Mouse (Mus musculus): Measurements from ENCODE around the gene Dbx2. TPM values are rescaled to one million over a fixed set of nuclear protein-coding genes. Genes with fewer than 3 reads are reported as not detected.

Gene Dbx2
- polyA plus RNA-seq (2012; rRNA removed) = 25.4 and 26.2 TPM in 2 replicates

GRCm38 (mm10) chr15:95655860-95656259 is at the start of gene Dbx2:
TSS of gene Dbx2 (minus strand) at chr15:95655960.
- H3K4me3 ChIP-seq (ENCODE audit: insufficient read depth, low read length) = peak within 1 kb of the TSS; percentile 42
- no peaks in the 10 kb centered on the region for H3K4me1 ChIP-seq (ENCODE audit: control insufficient read depth, insufficient read depth, low read length)
- no peak within 1 kb of the TSS for H3K27ac ChIP-seq (ENCODE audit: insufficient read depth, low read length)
- TF ChIP-seq CTCF (IDR thresholded peaks at IDR 0.05; ENCODE audit: extremely low read depth, insufficient read depth, low read length) (no peak), POLR2A (IDR thresholded peaks at IDR 0.05; ENCODE audit: extremely low read depth, insufficient read depth, low read length) (no peak)

- Histone ChIP-seq H3K4me3 (ENCODE audit: insufficient read depth, low read length) (no peak overlapping the region), H3K4me1 (ENCODE audit: control insufficient read depth, insufficient read depth, low read length) (no peaks in the 10 kb centered on the region), H3K27ac (ENCODE audit: insufficient read depth, low read length) (no peak overlapping the region)
- TF ChIP-seq POLR2A (IDR thresholded peaks at IDR 0.05; ENCODE audit: extremely low read depth, insufficient read depth, low read length) (no peak), CTCF (IDR thresholded peaks at IDR 0.05; ENCODE audit: extremely low read depth, insufficient read depth, low read length) (no peak)
Observed at GRCm38 (mm10) chr15:95702206-95702605, 46.4 kb upstream of the Dbx2 start.

GRCm38 (mm10) chr15:95701573-95701972 is 45.8 kb upstream of the Dbx2 start:
- TF ChIP-seq POLR2A (IDR thresholded peaks at IDR 0.05; ENCODE audit: extremely low read depth, insufficient read depth, low read length) (no peak), CTCF (IDR thresholded peaks at IDR 0.05; ENCODE audit: extremely low read depth, insufficient read depth, low read length) (no peak)
- Histone ChIP-seq H3K4me3 (ENCODE audit: insufficient read depth, low read length) (no peak overlapping the region), H3K4me1 (ENCODE audit: control insufficient read depth, insufficient read depth, low read length) (no peaks in the 10 kb centered on the region), H3K27ac (ENCODE audit: insufficient read depth, low read length) (no peak overlapping the region)

- TF ChIP-seq POLR2A (IDR thresholded peaks at IDR 0.05; ENCODE audit: extremely low read depth, insufficient read depth, low read length) (no peak), CTCF (IDR thresholded peaks at IDR 0.05; ENCODE audit: extremely low read depth, insufficient read depth, low read length) (no peak)
- H3K27ac ChIP-seq (ENCODE audit: insufficient read depth, low read length) = no peak overlapping the region
- H3K4me1 ChIP-seq (ENCODE audit: control insufficient read depth, insufficient read depth, low read length) = no peaks in the 10 kb centered on the region
- no peak overlapping the region for H3K4me3 ChIP-seq (ENCODE audit: insufficient read depth, low read length)
Observed at GRCm38 (mm10) chr15:95699371-95699770, 43.6 kb upstream of the Dbx2 start.

GRCm38 (mm10) chr15:95693759-95694158 is 38.0 kb upstream of the Dbx2 start:
- no peak overlapping the region for H3K4me3 ChIP-seq (ENCODE audit: insufficient read depth, low read length)
- H3K4me1 ChIP-seq (ENCODE audit: control insufficient read depth, insufficient read depth, low read length) = no peaks in the 10 kb centered on the region
- H3K27ac ChIP-seq (ENCODE audit: insufficient read depth, low read length) = no peak overlapping the region
- no peak for TF ChIP-seq POLR2A (IDR thresholded peaks at IDR 0.05; ENCODE audit: extremely low read depth, insufficient read depth, low read length)
- TF ChIP-seq CTCF (IDR thresholded peaks at IDR 0.05; ENCODE audit: extremely low read depth, insufficient read depth, low read length) = peak; percentile 42

GRCm38 (mm10) chr15:95691594-95691993 is 35.8 kb upstream of the Dbx2 start:
- H3K4me3 ChIP-seq (ENCODE audit: insufficient read depth, low read length) = no peak overlapping the region
- H3K4me1 ChIP-seq (ENCODE audit: control insufficient read depth, insufficient read depth, low read length) = no peaks in the 10 kb centered on the region
- no peak for TF ChIP-seq POLR2A (IDR thresholded peaks at IDR 0.05; ENCODE audit: extremely low read depth, insufficient read depth, low read length)
- TF ChIP-seq CTCF (IDR thresholded peaks at IDR 0.05; ENCODE audit: extremely low read depth, insufficient read depth, low read length) = no peak
- H3K27ac ChIP-seq (ENCODE audit: insufficient read depth, low read length) = peak overlapping the region; percentile 71; the same call in 1 of the 2 replicates

GRCm38 (mm10) chr15:95691129-95691528 is 35.4 kb upstream of the Dbx2 start:
- no peak for TF ChIP-seq CTCF (IDR thresholded peaks at IDR 0.05; ENCODE audit: extremely low read depth, insufficient read depth, low read length)
- TF ChIP-seq POLR2A (IDR thresholded peaks at IDR 0.05; ENCODE audit: extremely low read depth, insufficient read depth, low read length) = no peak
- Histone ChIP-seq H3K4me1 (ENCODE audit: control insufficient read depth, insufficient read depth, low read length) (no peaks in the 10 kb centered on the region), H3K27ac (ENCODE audit: insufficient read depth, low read length) (peak overlapping the region; percentile 45; the same call in 1 of the 2 replicates), H3K4me3 (ENCODE audit: insufficient read depth, low read length) (no peak overlapping the region)

- no peak overlapping the region for H3K27ac ChIP-seq (ENCODE audit: insufficient read depth, low read length)
- H3K4me3 ChIP-seq (ENCODE audit: insufficient read depth, low read length) = no peak overlapping the region
- TF ChIP-seq POLR2A (IDR thresholded peaks at IDR 0.05; ENCODE audit: extremely low read depth, insufficient read depth, low read length) (no peak), CTCF (IDR thresholded peaks at IDR 0.05; ENCODE audit: extremely low read depth, insufficient read depth, low read length) (no peak)
- H3K4me1 ChIP-seq (ENCODE audit: control insufficient read depth, insufficient read depth, low read length) = no peaks in the 10 kb centered on the region
Observed at GRCm38 (mm10) chr15:95682620-95683019, 26.9 kb upstream of the Dbx2 start.

GRCm38 (mm10) chr15:95675645-95676044 is 19.9 kb upstream of the Dbx2 start:
- peaks cover 1% of the 10 kb centered on the region; the same call in 1 of the 2 replicates for H3K4me1 ChIP-seq (ENCODE audit: control insufficient read depth, insufficient read depth, low read length)
- no peak overlapping the region for H3K27ac ChIP-seq (ENCODE audit: insufficient read depth, low read length)
- TF ChIP-seq POLR2A (IDR thresholded peaks at IDR 0.05; ENCODE audit: extremely low read depth, insufficient read depth, low read length) (no peak), CTCF (IDR thresholded peaks at IDR 0.05; ENCODE audit: extremely low read depth, insufficient read depth, low read length) (no peak)

GRCm38 (mm10) chr15:95675176-95675575 is 19.4 kb upstream of the Dbx2 start:
- Histone ChIP-seq H3K4me1 (ENCODE audit: control insufficient read depth, insufficient read depth, low read length) (peaks cover 1% of the 10 kb centered on the region; the same call in 1 of the 2 replicates), H3K27ac (ENCODE audit: insufficient read depth, low read length) (no peak overlapping the region), H3K4me3 (ENCODE audit: insufficient read depth, low read length) (no peak overlapping the region)
- TF ChIP-seq CTCF (IDR thresholded peaks at IDR 0.05; ENCODE audit: extremely low read depth, insufficient read depth, low read length) (no peak), POLR2A (IDR thresholded peaks at IDR 0.05; ENCODE audit: extremely low read depth, insufficient read depth, low read length) (no peak)

More at GRCm38 (mm10) chr15:95675645-95676044, 19.9 kb upstream of the Dbx2 start:
- H3K4me3 ChIP-seq (ENCODE audit: insufficient read depth, low read length) = no peak overlapping the region
